Mouse (Mus musculus) embryonic facial prominence, embryonic 12.5 days (tissue): ENCODE results near the gene Neu1. TPM values are rescaled to one million over a fixed set of nuclear protein-coding genes. Genes with fewer than 3 reads are reported as not detected.
"Not testable (repeated sequence)": the region's sequence is repeated elsewhere in the genome, so short reads cannot be mapped to it uniquely, and the experiment has no call there.

Experiments
- ATAC-seq: fragments of 200-750 bp; cut with Nextera tagmentation; 2 replicates; pipeline ENCODE4 v1.8.0; 2017; ENCODE audit not compliant: insufficient number of reproducible peaks, insufficient read depth, low FRiP score, low TSS enrichment
- H3K27ac ChIP-seq: fragments of 300-500 bp; sonication (generic); 2 replicates; pipeline ENCODE4 v1.5.1; 2016; ENCODE audit warnings: mild to moderate bottlenecking
- H3K27me3 ChIP-seq: fragments of 300-500 bp; sonication (generic); 2 replicates; pipeline ENCODE4 v1.6.1; 2016; ENCODE audit warnings: mild to moderate bottlenecking, moderate library complexity
- H3K36me3 ChIP-seq: fragments of 300-500 bp; sonication (generic); 2 replicates; pipeline ENCODE4 v1.6.1; 2016; ENCODE audit warnings: mild to moderate bottlenecking
- H3K4me1 ChIP-seq: fragments of 300-500 bp; sonication (generic); 2 replicates; pipeline ENCODE4 v1.6.1; 2016
- H3K4me2 ChIP-seq: fragments of 300-500 bp; sonication (generic); replicated peaks from 2 replicates; pipeline ENCODE4 v1.6.1; 2016; ENCODE audit warnings: mild to moderate bottlenecking, moderate library complexity
- H3K4me3 ChIP-seq: fragments of 300-500 bp; sonication (generic); 2 replicates; pipeline ENCODE4 v1.5.1; 2016; ENCODE audit warnings: mild to moderate bottlenecking
- H3K9ac ChIP-seq: fragments of 300-500 bp; sonication (generic); 2 replicates; pipeline ENCODE4 v1.6.1; 2016; ENCODE audit warnings: mild to moderate bottlenecking, moderate library complexity
- H3K9me3 ChIP-seq: fragments of 300-500 bp; sonication (generic); 2 replicates; pipeline ENCODE4 v1.6.1; 2016; ENCODE audit warnings: mild to moderate bottlenecking, moderate library complexity
- WGBS: fragments of 180-500 bp; shearing (Covaris S2); methylation state at CpG from one replicate; pipeline ENCODE4 v1.1.7; 2016; 5-methylcytosine and 5-hydroxymethylcytosine counted together
- polyA plus RNA-seq: library from polyadenylated mRNA; unstranded; fragments of >200 nt; fragmentation: Nextera tagmentation; extraction: Ambion mirVana; gene quantifications from 2 replicates; pipeline ENCODE4 v1.2.1, GENCODE M21; 2016

Neu1 gene
- polyA plus RNA-seq, 1 experiment from 2014 or later = 19.2 TPM

DNA sequence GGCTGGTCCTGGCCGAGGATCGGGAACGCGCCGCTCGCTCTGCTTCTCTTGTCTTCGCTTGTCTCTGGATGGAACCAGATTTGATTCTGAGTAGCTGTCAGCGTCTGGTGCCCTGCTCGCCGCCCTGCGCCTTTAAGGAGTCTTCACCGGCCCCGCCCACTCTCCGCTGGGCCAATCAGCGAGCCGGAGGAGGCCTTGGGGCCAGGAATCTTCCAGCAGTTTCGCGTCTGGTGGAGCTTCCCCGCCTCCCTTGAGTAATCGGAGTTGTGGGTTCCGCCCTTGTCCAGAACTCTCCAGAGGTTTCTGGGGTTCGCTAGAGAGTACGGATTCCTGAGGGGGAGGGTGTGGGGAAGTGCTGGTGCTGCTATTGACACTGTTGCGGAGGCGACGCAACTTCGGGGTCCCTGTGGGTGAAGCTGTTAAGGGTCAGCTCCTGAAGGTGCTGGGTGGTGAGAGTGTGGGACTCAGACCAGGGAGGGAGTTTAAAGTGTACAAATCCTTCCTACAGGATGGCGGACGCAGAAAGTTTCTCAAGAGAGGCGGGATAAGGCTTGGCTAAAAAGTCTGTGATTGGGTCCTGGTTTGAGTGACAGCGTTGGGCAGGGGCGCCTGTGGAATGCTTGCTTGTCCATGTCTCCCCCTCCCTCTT is 28.2 kb downstream of the Neu1 start, which contains the start of gene Hspa1b:
Gene Hspa1b, minus strand, starts transcription at position 109 of the 649 bp plus-strand sequence.
- H3K27ac ChIP-seq = peak within 1 kb of the TSS; percentile 93
- H3K4me3 ChIP-seq = peak within 1 kb of the TSS; percentile 51
- H3K4me1 ChIP-seq, H3K27me3 ChIP-seq, H3K36me3 ChIP-seq, H3K9me3 ChIP-seq: not testable (repeated sequence)
- peak within 1 kb of the TSS; percentile 57 for H3K4me2 ChIP-seq
- peak within 1 kb of the TSS; percentile 65 for H3K9ac ChIP-seq
- peak; percentile 84 for ATAC-seq
- under 1% methylated on average over 30 of the region's 32 CpGs for WGBS

GRCm38 (mm10) chr17:34959881-34960515 is 28.9 kb downstream of the Neu1 start:
- peak overlapping the region; percentile 51 for H3K4me3 ChIP-seq
- H3K9ac ChIP-seq = peak overlapping the region; percentile 31
- H3K36me3 ChIP-seq = no peaks in the 10 kb centered on the region
- peak overlapping the region; percentile 93 for H3K27ac ChIP-seq
- H3K27me3 ChIP-seq = peaks cover 8% of the 10 kb centered on the region
- peak overlapping the region; percentile 57 for H3K4me2 ChIP-seq
- H3K9me3 ChIP-seq = no peaks in the 10 kb centered on the region
- 0 out of 2 replicates have a peak, but pooled peaks cover 5% of the 10 kb centered on the region for H3K4me1 ChIP-seq
- WGBS = 11% methylated on average over 12 of the region's 12 CpGs
- ATAC-seq = no peak

- no peak overlapping the region for H3K4me3 ChIP-seq
- H3K27me3 ChIP-seq = peaks cover 4% of the 10 kb centered on the region
- no peak overlapping the region for H3K9ac ChIP-seq
- 0 out of 2 replicates have a peak, but pooled peaks cover 5% of the 10 kb centered on the region for H3K4me1 ChIP-seq
- H3K36me3 ChIP-seq = no peaks in the 10 kb centered on the region
- H3K9me3 ChIP-seq = no peaks in the 10 kb centered on the region
- no peak overlapping the region for H3K4me2 ChIP-seq
- H3K27ac ChIP-seq = no peak overlapping the region
- no peak for ATAC-seq
These were observed 29.8 kb downstream of the Neu1 start for GRCm38 (mm10) chr17:34960702-34961493.

GRCm38 (mm10) chr17:34962125-34962524 is 31.1 kb downstream of the Neu1 start:
- Histone ChIP-seq H3K4me1 (0 out of 2 replicates have a peak, but pooled peaks cover 5% of the 10 kb centered on the region), H3K27me3 (no peaks in the 10 kb centered on the region; the same call in 1 of the 2 replicates), H3K9me3 (no peaks in the 10 kb centered on the region), H3K9ac (no peak overlapping the region), H3K36me3 (no peaks in the 10 kb centered on the region), H3K27ac (no peak overlapping the region), H3K4me2 (no peak overlapping the region), H3K4me3 (no peak overlapping the region)
- WGBS = 25% methylated on average over 3 of the region's 3 CpGs
- ATAC-seq = no peak

GRCm38 (mm10) chr17:34962841-34963240 is 31.8 kb downstream of the Neu1 start:
- Histone ChIP-seq H3K4me3 (no peak overlapping the region), H3K4me1 (0 out of 2 replicates have a peak, but pooled peaks cover 5% of the 10 kb centered on the region), H3K4me2 (no peak overlapping the region), H3K36me3 (no peaks in the 10 kb centered on the region), H3K27me3 (peaks cover 5% of the 10 kb centered on the region), H3K27ac (no peak overlapping the region), H3K9ac (no peak overlapping the region), H3K9me3 (no peaks in the 10 kb centered on the region)
- WGBS = 61% methylated on average over 1 of the region's 1 CpGs
- no peak for ATAC-seq

- peak overlapping the region; percentile 36 for H3K9ac ChIP-seq
- no peak overlapping the region for H3K4me2 ChIP-seq
- H3K4me1 ChIP-seq = 0 out of 2 replicates have a peak, but pooled peaks cover 5% of the 10 kb centered on the region
- H3K27ac ChIP-seq = no peak overlapping the region
- peaks cover 23% of the 10 kb centered on the region for H3K27me3 ChIP-seq
- H3K36me3 ChIP-seq = no peaks in the 10 kb centered on the region
- no peak for ATAC-seq
- H3K4me3 ChIP-seq = no peak overlapping the region
- H3K9me3 ChIP-seq = no peaks in the 10 kb centered on the region
- WGBS = 13% methylated on average over 1 of the region's 1 CpGs
These were observed 33.6 kb downstream of the Neu1 start for GRCm38 (mm10) chr17:34964640-34965049.

GRCm38 (mm10) chr17:34965627-34966026 is 34.6 kb downstream of the Neu1 start:
- 75% methylated on average over 5 of the region's 5 CpGs for WGBS
- H3K36me3 ChIP-seq = no peaks in the 10 kb centered on the region
- H3K4me1 ChIP-seq = no peaks in the 10 kb centered on the region
- no peak for ATAC-seq
- H3K9me3 ChIP-seq = no peaks in the 10 kb centered on the region
- H3K27ac ChIP-seq = no peak overlapping the region
- peaks cover 26% of the 10 kb centered on the region for H3K27me3 ChIP-seq
- H3K4me2 ChIP-seq = no peak overlapping the region
- H3K4me3 ChIP-seq = no peak overlapping the region
- H3K9ac ChIP-seq = no peak overlapping the region

DNA sequence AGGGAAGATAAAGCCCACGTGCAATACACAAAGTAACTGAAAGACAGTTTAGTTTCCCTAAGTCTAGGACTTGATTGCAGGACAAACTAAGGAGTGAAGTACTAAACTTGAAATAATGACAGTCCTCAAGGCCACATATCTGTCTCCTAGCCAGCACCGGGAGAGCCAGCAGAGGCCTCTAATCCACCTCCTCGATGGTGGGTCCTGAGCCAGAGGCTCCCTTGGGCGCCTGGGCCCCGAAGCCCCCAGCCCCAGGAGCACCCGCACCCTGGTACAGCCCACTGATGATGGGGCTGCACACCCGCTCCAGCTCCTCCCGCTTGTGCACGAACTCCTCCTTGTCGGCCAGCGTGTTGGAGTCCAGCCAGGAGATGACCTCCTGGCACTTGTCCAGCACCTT is 38.8 kb downstream of the Neu1 start, which contains the start of gene Gm20481:
Gene Gm20481, plus strand, starts transcription at position 91 of the 400 bp plus-strand sequence.
- peaks cover 26% of the 10 kb centered on the region for H3K27me3 ChIP-seq
- WGBS = 61% methylated on average over 8 of the region's 11 CpGs
- ATAC-seq, H3K9me3 ChIP-seq, H3K4me2 ChIP-seq, H3K27ac ChIP-seq, H3K36me3 ChIP-seq, H3K9ac ChIP-seq, H3K4me1 ChIP-seq, H3K4me3 ChIP-seq: not testable (repeated sequence)

DNA sequence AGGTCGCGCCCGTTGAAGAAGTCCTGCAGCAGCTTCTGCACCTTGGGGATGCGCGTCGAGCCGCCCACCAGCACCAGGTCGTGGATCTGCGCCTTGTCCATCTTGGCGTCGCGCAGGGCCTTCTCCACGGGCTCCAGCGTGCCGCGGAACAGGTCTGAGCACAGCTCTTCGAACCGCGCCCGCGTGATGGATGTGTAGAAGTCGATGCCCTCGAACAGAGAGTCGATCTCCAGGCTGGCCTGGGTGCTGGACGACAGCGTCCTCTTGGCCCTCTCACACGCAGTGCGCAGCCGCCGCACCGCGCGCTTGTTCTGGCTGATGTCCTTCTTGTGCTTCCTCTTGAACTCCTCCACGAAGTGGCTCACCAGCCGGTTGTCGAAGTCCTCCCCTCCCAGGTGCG is 39.8 kb downstream of the Neu1 start:
- not testable (repeated sequence) for H3K4me2 ChIP-seq, H3K27ac ChIP-seq, H3K9ac ChIP-seq, H3K4me1 ChIP-seq, H3K9me3 ChIP-seq, ATAC-seq, H3K4me3 ChIP-seq, H3K36me3 ChIP-seq
- peaks cover 26% of the 10 kb centered on the region for H3K27me3 ChIP-seq
- WGBS = 31% methylated on average over 25 of the region's 37 CpGs

DNA sequence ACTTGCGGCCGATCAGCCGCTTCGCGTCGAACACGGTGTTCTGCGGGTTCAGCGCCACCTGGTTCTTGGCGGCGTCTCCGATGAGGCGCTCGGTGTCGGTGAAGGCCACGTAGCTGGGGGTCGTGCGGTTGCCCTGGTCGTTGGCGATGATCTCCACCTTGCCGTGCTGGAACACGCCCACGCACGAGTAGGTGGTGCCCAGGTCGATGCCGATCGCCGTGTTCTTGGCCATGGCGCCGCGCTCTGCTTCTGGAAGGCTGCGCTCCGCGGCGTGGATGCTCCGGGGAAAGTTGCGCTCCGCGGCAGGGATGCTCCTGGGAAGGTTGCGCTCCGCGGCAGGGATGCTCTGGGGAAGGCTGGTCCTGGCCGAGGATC is 40.6 kb downstream of the Neu1 start:
- Histone ChIP-seq H3K4me2 (peak overlapping the region; percentile 65), H3K4me3 (peak overlapping the region; percentile 35), H3K27me3 (peaks cover 26% of the 10 kb centered on the region)
- H3K9ac ChIP-seq, H3K36me3 ChIP-seq, ATAC-seq, H3K4me1 ChIP-seq, H3K9me3 ChIP-seq, H3K27ac ChIP-seq: not testable (repeated sequence)
- 4% methylated on average over 34 of the region's 43 CpGs for WGBS

DNA sequence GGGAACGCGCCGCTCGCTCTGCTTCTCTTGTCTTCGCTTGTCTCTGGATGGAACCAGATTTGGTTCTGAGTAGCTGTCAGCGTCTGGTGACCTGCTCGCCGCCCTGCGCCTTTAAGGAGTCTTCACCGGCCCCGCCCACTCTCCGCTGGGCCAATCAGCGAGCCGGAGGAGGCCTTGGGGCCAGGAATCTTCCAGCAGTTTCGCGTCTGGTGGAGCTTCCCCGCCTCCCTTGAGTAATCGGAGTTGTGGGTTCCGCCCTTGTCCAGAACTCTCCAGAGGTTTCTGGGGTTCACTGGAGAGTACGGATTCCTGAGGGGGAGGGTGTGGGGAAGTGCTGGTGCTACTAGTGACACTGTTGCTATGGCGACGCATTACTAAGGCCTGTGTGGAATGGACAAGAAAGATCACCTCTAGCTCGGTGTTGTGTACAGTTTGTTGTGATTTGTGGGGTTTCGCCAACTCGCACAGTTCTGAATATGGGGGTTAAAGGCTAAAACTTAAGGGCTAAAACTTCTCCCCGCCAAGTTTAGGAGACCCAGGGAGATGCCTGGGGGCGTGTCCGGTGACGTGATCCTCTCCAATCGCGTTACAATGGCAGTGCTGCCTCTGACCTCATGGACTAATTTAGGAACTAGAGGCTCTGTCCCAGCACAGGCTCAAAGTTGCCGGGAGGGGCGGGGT is 41.2 kb downstream of the Neu1 start, which contains the start of the genes Hspa1a and Hspa1l:
Gene Hspa1a, minus strand, starts transcription at position 88 of the 681 bp plus-strand sequence.
Gene Hspa1l, plus strand, starts transcription at position 635 of the 681 bp plus-strand sequence.
- not testable (repeated sequence) for H3K9me3 ChIP-seq, H3K4me1 ChIP-seq, H3K36me3 ChIP-seq
- Histone ChIP-seq H3K4me2 (peak within 1 kb of the TSS; percentile 65), H3K4me3 (peak within 1 kb of the TSS; percentile 35), H3K9ac (peak within 1 kb of the TSS; percentile 28; the same call in 1 of the 2 replicates), H3K27ac (0 out of 2 replicates have a peak within 1 kb of the TSS, but pooled peaks have one; percentile 2), H3K27me3 (peaks cover 26% of the 10 kb centered on the region)
- under 1% methylated on average over 29 of the region's 33 CpGs for WGBS
- peak; percentile 79 for ATAC-seq
